Mouse (Mus musculus): ENCODE measurements around the gene Fbxw7.

- TF ChIP-seq POLR2A (IDR thresholded peaks at IDR 0.05; ENCODE audit: borderline replicate concordance, low read depth, low read length) (no peak), CTCF (IDR thresholded peaks at IDR 0.05; ENCODE audit: low read depth, low read length) (no peak)
Observed at GRCm38 (mm10) chr3:85005257-85005656, 190.2 kb downstream of the Fbxw7 start.
